Mouse (Mus musculus): ENCODE data around the gene Gm8947.

Gm8947 gene

DNA sequence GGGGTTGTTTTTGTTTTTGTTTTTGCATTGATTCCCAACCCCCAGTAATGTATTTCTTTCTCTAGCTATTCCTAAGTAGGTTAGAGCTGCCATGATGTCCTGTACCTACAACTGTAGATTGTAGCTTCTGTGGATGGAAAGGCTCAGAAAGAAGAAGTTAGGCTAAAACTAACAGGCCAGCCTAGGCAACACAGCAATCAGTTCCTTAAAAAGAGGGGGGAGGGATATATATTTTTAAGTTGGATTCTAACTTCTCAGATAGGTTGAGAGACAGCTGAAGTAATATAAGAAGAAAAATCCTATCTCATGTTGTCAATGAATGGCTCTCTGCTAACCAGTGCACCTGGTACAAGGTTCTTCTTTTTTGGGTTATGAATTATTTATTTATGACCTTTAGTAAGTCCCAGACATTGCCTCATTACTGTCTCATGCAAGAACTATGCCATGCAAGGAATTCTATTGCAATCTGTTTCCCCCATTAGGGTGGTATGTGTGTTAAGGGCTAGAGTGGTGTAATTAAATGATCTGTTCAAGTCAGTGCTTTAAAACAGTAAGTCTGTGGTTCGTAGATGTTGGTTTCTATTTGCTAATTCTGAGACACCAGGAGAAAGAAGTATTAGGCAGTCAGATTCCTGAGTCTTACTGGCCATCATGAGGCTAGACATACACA, 36.3 kb downstream of the Gm8947 start:
- DNase-seq, result no peak

GRCm38 (mm10) chr1:151232346-151232745, 40.2 kb downstream of the Gm8947 start:
- DNase-seq, result no peak

DNA sequence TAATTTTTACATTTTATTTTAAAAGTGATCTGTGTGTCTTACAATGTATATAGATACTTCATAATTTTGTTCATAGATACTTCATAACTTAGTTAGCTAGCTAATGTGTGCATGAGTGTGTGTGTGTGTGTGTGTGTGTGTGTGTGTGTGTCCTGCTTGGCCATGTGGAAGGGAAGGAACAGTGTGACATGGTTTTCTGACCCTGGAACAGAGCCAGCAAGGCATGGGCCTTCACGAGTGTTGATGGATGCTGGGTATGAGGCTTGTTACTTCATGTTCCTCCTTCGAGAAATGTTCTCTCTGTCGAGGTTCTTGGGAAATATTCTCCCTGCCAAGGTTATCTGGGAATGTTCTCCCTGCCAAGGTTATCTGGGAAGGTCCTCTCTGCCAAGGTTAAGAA, 41.6 kb downstream of the Gm8947 start:
- no peak for DNase-seq

GRCm38 (mm10) chr1:151235574-151235973, 43.4 kb downstream of the Gm8947 start:
- DNase-seq, result no peak

DNA sequence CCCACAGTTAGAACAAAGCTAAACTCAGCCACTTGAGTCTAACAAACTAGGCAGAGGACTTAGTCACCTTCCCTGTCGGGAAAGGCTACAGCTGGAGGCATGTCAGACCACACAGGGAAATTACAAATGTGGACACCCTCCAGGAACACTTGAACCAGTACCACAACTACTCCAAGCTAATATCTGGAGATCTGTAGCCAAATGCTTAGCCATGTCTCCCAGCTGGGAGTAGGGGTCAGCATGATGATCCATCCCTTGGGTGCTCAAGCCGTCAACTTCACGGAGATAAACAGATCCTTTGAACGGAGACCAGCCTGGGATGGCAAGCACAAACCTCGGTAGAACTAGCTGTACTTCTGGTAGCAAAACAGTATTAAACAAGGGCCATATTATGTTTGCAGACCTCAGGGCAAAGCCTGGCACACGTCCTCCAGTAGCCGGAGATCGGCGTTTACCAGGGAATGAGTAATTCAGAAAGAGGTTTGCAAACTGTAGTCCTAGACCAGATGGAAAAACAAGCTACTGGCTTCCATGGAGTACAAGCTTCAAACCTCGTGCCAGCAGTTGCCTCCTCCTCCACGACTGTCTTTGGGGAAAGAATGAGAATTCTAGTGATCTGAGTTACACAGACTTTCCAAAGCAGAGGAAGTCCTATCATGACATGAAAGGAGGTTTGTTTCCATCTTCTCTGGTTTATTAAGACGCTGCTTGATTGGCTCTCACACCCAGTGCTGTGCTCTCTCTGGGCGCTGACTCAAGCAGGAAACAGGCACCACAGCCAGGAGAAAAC, 44.2 kb downstream of the Gm8947 start:
- DNase-seq, result no peak

DNA sequence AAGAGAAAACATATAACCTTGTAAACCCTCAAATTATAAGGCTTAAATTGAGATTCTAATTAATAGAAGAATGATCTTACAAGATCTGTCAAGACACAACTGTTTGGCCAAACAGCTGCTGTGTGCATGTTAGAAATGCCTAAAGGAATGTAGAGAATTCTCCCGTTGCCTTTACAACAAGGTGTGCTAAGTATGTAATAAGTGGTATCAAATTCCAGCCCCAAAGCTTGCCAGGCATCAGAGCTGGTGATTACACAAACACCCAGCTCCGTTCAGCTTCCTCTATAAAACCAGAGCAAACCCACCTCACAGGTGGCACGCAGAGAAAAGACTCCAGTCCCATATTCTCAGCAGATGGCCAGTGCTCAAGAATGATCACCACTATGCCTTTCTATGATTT, 45.6 kb downstream of the Gm8947 start:
- DNase-seq, result no peak

DNA sequence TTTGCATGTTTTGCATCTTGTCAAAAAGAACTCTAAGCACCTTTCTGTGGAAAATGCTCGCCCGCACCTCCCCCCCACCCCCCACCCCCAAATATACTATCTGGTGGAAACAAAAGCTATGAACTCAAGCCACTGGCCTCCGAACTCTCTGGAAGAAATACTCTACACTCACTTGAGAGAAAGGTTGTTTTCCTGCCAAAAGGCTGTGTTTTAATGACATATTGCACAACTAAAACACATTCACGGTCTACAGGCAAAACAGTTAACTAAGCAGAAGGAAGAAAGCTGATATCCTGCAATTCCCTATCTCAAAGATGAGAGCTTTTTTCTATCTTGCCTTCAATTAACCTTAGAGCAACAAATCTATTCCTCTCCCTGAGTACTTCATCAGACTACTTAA, 51.2 kb downstream of the Gm8947 start:
- no peak for DNase-seq

Data from cerebellum, postnatal 36 days (tissue).